Comparison of ENCODE assay signal across 8 mouse cellular contexts in genomic region chr1:86492095-86493070, GRCm38 (mm10). TPM values are rescaled to one million over a fixed set of nuclear protein-coding genes. Genes with fewer than 3 reads are reported as not detected.
DNase-seq lines count a peak whose midpoint lies in the region; ATAC-seq lines count a peak whose summit lies in the region.

No protein-coding gene starts in this region.

- H3K9ac ChIP-seq in forebrain, embryonic 14.5 days (ENCODE audit: low read length) = 0 out of 2 replicates have a peak overlapping the region, but pooled peaks have one; percentile 0
- H3K9ac ChIP-seq in kidney, embryonic 14.5 days (ENCODE audit: low read depth, low read length) = peak overlapping the region; percentile 25; the same call in 1 of the 2 replicates
- H3K9ac ChIP-seq in stomach, embryonic 15.5 days = no peak overlapping the region

- H3K4me3 ChIP-seq in forebrain, embryonic 14.5 days (ENCODE audit: low read depth, low read length) = no peak overlapping the region
- no peak overlapping the region for H3K4me3 ChIP-seq in kidney, embryonic 14.5 days (ENCODE audit: low read length)
- no peak overlapping the region for H3K4me3 ChIP-seq in stomach, embryonic 15.5 days (replicated peaks)

- H3K36me3 ChIP-seq in forebrain, embryonic 14.5 days (ENCODE audit: control insufficient read depth, insufficient read depth, low read length) = no peaks in the 10 kb centered on the region
- H3K36me3 ChIP-seq in kidney, embryonic 14.5 days (ENCODE audit: control insufficient read depth, insufficient read depth, low read length) = no peaks in the 10 kb centered on the region
- no peaks in the 10 kb centered on the region for H3K36me3 ChIP-seq in stomach, embryonic 15.5 days

- DNase-seq in ovary, postnatal 36 days (ENCODE audit: low spot score) = peak; percentile 45
- no peak for DNase-seq in ovary, postnatal 10 days (ENCODE audit: low spot score)
- DNase-seq in forebrain, embryonic 14.5 days (ENCODE audit: low spot score) = no peak
- DNase-seq in lung, postnatal 14 days = peak; percentile 51
- no peak for DNase-seq in gastrocnemius, postnatal 25 days
- DNase-seq in urinary bladder, postnatal 25 days (ENCODE audit: low spot score) = no peak

- 76% methylated on average over 9 of the region's 9 CpGs for WGBS in forebrain, embryonic 14.5 days
- WGBS in kidney, embryonic 14.5 days = 64% methylated on average over 9 of the region's 9 CpGs
- 55% methylated on average over 9 of the region's 9 CpGs for whole genome bisulfite sequencing in stomach, embryonic 15.5 days

- H3K4me2 ChIP-seq in forebrain, embryonic 14.5 days (ENCODE audit: low read length) = no peak overlapping the region
- no peak overlapping the region for H3K4me2 ChIP-seq in kidney, embryonic 14.5 days (replicated peaks; ENCODE audit: low read depth, low read length)
- peak overlapping the region; percentile 8; the same call in 1 of the 2 replicates for H3K4me2 ChIP-seq in stomach, embryonic 15.5 days

- H3K4me1 ChIP-seq in forebrain, embryonic 14.5 days (ENCODE audit: control insufficient read depth, insufficient read depth, low read length) = peaks cover 10% of the 10 kb centered on the region
- peaks cover 34% of the 10 kb centered on the region for H3K4me1 ChIP-seq in kidney, embryonic 14.5 days (ENCODE audit: control insufficient read depth, insufficient read depth, low read length)
- peaks cover 40% of the 10 kb centered on the region for H3K4me1 ChIP-seq in stomach, embryonic 15.5 days

- H3K9me3 ChIP-seq in forebrain, embryonic 14.5 days (replicated peaks; ENCODE audit: control insufficient read depth, low read length) = no peaks in the 10 kb centered on the region
- H3K9me3 ChIP-seq in kidney, embryonic 14.5 days (ENCODE audit: control insufficient read depth, low read length) = no peaks in the 10 kb centered on the region
- no peaks in the 10 kb centered on the region for H3K9me3 ChIP-seq in stomach, embryonic 15.5 days

- H3K27me3 ChIP-seq in forebrain, embryonic 14.5 days (replicated peaks; ENCODE audit: control insufficient read depth, insufficient read depth, low read length) = no peaks in the 10 kb centered on the region
- H3K27me3 ChIP-seq in kidney, embryonic 14.5 days (ENCODE audit: control insufficient read depth, insufficient read depth, low read length) = no peaks in the 10 kb centered on the region
- no peaks in the 10 kb centered on the region for H3K27me3 ChIP-seq in stomach, embryonic 15.5 days (replicated peaks)

- peak overlapping the region; percentile 15; the same call in 1 of the 2 replicates for H3K27ac ChIP-seq in forebrain, embryonic 14.5 days (ENCODE audit: low read depth, low read length)
- H3K27ac ChIP-seq in kidney, embryonic 14.5 days (ENCODE audit: low read depth, low read length) = peak overlapping the region; percentile 87
- H3K27ac ChIP-seq in stomach, embryonic 15.5 days = peak overlapping the region; percentile 93

- no peak for ATAC-seq in forebrain, embryonic 14.5 days
- ATAC-seq in kidney, embryonic 14.5 days (ENCODE audit: low FRiP score, low TSS enrichment) = no peak
- ATAC-seq in stomach, embryonic 15.5 days (ENCODE audit: insufficient read depth, low FRiP score, low read depth) = peak; percentile 3; the same call in 1 of the 2 replicates

RNA-seq across cellular contexts. Expression of gene Ptma, which starts 34.1 kb away (rescaled TPM):
- polyA plus RNA-seq in forebrain, embryonic 14.5 days (2014; fragmentation: Nextera tagmentation; extraction: Ambion mirVana) = 2,309 and 2,480 TPM in 2 replicates
- 3,750 and 4,450 TPM in 2 replicates for polyA plus RNA-seq in kidney, embryonic 14.5 days (2014; fragmentation: Nextera tagmentation; extraction: Ambion mirVana)
- 2,449 and 2,521 TPM in 2 replicates for polyA plus RNA-seq in stomach, embryonic 15.5 days (2015; fragmentation: Nextera tagmentation; extraction: Ambion mirVana)
- total RNA-seq in gastrocnemius, postnatal 25 days (2021) = 100 to 1,000 TPM; 100 to 129 TPM

Comparison
In these comparisons a context has a peak if more than half of its experiments do, and no peak if none do; other contexts are left out.
1. DNase-seq: peak in ovary, postnatal 36 days (single experiment) and lung, postnatal 14 days (single experiment); none in ovary, postnatal 10 days (single experiment), forebrain, embryonic 14.5 days (single experiment), gastrocnemius, postnatal 25 days (single experiment) and urinary bladder, postnatal 25 days (single experiment).
2. H3K27ac ChIP-seq: peak in every context shown above with its lines; median percentile 93 in stomach, embryonic 15.5 days; 87 in kidney, embryonic 14.5 days; 15 in forebrain, embryonic 14.5 days.